Mouse (Mus musculus) T-helper 17 cell (primary cell): ENCODE results near the gene Sstr4.

ENCODE experiments used
- in situ Hi-C, 2 experiments: fragments of 300-600 bp; cut with MboI, MseI; formaldehyde crosslinking; loops; 1 replicate in 1 of 2; 2 replicates in 1 of 2; pipeline ENCODE4 v1.15.1; 2025; ENCODE audit warnings: high pct_unique_total_duplicates in 2 of 2

Sstr4 gene

DNA sequence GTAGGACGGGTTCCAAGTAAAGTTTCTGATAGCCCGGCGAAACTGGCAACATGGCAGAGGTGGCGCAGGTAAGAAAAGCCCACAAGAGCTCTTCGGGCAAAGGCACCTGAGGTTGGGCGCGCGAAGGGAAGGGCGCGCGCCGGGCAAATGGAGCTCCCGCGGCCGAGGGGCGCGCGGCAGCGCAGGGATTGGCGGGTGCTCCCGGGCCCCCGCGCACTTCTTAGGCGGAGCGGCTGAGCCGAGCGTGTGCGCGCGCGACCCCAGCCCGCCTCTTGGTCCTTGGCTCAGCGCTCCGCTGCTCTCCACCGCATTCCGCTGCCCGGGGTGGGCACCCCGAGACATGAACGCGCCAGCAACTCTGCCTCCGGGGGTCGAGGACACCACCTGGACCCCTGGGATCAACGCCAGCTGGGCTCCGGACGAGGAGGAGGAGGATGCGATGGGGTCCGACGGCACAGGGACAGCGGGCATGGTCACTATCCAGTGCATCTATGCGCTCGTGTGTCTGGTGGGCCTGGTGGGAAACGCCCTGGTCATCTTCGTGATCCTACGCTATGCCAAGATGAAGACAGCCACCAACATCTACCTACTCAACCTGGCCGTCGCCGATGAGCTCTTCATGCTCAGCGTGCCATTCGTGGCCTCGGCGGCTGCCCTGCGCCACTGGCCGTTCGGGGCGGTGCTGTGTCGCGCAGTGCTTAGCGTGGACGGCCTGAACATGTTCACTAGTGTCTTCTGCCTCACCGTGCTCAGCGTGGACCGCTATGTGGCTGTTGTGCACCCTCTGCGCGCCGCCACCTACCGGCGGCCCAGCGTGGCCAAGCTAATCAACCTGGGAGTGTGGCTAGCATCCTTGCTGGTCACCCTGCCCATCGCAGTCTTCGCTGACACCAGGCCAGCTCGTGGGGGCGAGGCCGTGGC lies at the start of gene Sstr4:
Sstr4 (plus strand) TSS at position 214 of the 921 bp plus-strand sequence.
- in situ Hi-C loops = no loop called here

DNA sequence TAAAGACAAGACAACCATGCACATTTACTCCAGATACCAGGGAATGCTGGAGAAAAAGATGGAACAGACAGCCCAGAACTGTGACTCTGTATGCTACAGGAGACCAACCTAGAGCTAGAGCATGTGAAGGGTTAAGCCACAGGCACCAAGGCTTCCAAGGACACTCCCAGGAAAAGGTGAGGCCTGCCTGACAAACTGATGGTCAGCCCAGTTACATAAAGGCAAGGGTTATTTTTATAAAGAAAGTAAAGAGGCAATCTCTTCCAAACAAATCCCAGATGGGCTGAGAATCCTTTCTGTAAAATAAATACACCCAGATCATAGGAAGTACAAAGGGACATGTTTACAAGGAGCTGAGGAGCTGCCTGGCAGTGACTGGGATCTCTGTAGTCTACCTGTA lies 49.8 kb upstream of the Sstr4 start:
- in situ Hi-C loops = no loop called here

DNA sequence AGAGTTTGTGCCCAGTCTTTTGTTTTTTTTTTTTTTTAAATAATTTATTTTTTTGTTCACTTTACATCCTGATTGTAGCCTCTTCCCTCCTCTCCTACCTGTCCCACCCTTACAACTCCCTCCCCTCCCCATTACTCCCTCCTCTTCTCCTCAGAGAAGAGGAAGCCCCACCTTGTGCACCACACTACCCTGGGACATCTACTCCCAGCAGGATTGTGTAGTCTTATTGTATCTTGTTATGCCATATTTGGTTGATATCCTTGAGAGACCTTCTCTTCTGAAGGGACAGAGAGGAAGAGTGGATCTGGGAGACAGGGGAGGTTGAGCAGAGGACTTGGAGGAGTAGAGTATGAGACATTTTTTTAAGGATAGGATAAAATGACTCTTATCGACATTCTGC lies 48.2 kb upstream of the Sstr4 start:
- in situ Hi-C loops = no loop called here

DNA sequence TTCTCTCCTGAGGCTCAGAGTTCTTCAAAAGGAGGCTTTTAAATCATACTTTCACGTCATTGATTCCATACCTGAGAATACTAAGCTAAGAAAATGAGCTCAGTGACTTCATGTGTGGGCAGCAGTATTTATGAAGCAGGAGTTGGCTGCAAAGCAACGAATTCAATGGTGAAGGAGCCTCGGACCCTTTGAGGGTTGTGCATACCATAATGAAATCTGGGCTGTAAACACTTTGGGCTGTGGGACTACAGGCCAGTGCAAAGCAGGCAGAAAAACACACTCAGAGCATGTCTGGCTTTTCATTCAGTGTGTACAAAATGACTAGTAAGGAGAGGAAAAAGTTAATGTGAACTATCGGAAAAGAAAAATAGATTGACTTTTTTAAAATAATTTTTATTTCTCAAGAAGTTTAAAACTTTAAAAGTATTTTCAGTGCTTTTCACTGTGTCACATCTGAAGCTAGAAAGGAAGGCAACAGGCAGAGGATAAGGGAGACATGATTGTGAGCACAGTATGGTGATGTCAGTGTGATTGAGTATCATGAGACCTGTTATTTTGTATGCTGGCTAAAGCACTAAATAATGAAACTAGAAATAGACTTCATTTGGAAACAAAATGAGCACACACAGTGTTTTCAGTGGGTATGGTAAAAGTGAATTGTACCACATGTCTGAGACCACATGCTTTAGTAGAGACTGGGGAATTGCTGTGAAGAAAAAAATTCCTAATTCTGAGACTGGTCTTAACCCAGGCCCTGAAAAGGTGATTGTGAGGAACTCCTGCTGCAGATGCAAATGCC lies 45.4 kb upstream of the Sstr4 start:
- in situ Hi-C loops = no loop called here

DNA sequence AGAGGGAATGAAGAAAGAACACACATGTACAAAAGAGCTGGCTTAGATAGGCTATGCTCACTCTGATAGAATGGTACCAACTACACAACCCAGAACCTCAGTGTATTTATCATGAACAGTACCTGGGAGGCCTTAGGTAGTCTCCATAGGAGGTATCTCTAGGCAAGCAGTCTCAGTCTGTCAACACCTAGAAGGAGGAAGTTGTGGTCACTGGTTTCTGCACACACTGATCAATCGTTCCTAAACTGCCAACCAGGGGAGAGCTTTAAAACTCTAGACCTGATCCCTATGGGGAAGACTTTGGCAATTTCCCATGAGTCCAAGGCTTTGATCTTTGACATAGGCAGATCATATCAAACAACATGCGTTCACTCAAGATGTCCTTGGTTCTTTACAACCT lies 44.7 kb upstream of the Sstr4 start:
- in situ Hi-C loops = no loop called here

DNA sequence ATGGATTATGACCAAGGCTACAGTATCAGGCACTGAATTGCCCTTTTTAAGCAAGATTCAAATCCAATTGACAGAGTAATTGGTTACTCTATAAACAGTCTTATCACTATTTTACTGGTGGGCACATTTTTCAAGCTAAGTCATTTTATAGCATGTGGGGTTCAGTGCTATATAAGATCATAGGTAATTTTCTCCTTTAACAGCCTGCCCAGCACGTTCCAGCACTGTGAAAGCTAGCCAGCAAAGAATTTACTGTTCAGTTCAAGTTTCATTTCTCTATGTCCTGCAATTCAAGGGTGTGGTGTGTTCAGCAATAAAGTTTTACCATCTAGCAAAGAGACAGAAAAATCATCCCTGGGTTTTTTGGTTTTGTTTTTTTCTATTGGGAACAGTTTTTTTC lies 42.5 kb upstream of the Sstr4 start:
- in situ Hi-C loops = no loop called here

DNA sequence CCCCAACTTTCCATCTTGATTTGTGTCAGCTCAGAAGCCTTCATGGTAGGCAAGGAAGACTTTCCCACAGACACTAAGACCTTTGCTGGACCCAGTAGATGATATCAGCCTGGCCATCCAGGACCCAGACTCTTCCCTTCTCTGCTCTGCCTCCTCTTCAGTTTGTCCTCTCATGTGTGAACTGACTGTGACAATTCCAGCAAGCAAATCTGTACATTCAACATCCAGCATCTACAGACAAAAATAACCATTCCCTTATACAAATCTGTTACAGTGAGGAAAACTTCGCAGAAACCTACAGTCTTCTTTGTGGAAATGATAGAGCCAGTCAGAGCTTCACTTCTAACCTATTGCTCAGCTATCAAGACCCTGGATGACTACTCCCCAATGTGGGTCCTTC lies 38.0 kb upstream of the Sstr4 start:
- in situ Hi-C loops = no loop called here

DNA sequence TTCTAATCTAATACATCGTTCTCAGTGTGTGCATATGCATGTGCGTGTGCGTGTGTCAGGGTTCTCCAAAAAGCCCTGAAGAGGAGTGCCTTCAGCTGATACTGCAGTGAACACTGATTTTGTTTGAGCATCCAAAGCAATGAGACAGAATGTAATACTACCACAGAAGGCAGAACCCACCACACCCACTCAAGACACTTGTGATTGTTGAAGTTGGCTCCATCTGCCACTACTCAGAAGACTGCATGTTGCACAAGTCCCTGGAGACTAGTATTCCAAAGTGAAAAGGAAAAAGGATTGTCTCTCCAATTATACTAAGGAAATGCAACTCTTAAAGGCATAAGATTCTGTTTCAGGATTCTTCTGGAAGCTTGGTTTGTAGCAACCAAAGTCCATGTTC lies 30.6 kb upstream of the Sstr4 start:
- in situ Hi-C loops = no loop called here

DNA sequence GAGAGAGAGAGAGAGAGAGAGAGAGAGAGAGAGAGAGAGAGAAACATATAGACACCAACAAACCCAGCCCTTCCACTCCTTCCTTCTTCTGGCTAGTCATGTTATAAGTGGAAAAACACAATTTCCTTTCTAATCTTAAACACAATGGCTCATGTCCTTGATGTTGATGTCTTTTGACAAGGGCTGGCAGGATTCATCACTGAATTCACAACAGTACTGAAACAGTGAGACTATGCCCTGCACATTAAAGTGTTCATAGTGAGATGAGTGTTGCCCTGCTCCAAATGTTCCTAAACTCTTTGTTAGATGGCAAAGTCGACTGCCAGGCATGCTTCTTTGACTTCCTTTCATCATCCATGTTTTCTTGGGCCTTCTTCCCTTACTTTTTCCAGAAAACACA lies 29.9 kb upstream of the Sstr4 start:
- in situ Hi-C loops = no loop called here

DNA sequence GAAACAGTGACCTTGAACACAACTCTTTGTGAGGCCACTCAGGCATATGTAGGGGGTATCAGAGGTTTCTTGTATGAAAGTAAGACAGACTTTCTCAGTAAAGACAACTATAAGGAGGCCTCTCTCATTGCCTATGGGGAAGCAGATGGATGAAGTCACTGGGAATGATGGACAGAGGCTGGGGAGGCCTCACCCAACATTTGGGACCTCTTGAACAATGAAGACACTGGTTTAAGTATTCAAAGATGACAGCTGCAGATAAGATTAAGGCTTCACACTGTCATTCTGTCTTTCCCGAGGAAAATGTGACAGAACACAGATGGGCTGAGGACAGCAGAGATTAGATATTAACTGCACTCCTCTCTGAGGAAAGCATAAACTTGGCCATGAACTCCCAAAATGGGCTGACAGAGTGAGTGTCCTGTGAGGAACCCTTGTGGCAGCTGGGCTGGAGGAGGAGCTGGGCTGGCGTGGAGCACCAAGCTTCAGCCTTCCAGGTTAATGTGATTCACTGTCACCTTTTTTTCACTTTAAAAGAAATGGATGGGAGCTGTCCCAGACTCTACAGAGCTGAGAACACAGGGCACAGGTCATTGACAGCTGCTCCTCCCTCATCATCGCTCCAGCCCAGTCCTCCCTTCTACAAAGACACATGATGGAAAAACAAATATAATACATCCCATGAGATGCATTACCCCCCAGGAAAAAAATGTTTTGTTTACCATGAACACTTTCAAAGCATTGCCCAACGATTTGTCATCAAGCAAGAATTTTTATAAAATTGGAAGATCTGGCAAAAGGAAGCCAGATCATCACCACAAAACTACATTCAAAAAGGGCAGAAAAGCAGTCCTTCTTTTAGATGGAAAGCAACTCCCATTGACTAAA lies 23.2 kb upstream of the Sstr4 start:
- in situ Hi-C loops = no loop called here

DNA sequence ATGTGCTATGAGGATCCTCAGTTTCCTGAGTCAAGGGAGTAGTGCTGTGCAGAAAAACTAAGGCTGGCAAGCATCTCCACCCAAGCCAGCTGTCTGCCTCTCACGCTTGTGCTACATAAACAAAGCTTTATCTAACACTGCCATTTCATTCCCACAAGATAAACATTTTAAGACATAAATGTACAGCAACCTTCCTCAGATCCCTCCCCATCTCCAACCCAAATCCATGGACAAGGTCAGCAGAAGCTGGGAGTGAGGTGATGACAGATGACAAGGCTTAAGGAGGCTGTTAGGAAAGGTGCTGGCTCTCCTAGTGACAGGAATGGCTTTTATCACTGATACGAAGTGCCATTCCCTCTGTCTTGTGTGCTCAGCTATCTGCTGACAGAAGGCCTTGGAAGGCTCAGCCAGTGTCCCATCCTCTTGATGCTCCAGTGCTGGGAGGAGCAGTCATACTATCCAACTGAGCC lies 21.5 kb upstream of the Sstr4 start:
- in situ Hi-C loops = no loop called here

DNA sequence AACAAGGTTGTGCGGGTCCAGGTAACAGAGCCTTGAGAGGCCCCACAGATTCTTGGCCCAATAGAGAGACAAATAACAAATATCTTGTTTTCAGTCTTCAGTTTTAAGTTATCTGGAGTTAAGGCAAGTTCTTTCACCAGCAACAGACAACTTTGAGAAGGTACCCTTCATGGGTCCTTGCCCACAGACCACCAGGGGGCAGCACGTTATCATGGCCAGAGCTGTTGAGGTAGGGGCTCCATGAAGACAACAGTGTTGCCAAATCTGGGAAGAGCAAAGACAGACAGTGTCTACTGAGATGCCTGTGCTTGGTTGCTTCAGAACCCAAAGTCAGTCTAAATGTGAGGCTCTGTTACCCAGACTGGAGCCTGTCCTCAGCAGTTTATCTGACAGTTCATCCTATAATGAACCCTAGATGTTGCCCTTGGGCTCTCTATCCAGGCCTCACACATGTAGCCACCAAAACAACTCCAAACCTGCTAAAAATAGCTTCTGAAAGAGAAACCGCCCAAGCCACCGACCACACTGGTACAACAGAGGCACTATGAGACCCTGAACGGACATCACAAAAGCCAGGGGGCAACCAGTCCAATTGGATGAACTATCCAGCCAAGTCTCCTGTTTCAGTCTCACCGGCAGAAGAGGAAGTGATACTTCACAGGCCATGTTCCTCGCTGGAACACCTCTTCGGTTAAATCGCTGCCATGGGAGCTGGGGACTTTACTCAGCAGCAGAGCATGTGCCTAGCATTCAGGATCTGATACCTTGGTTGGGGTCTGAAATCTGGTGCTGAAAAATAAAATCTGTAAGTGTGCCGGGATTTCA lies 19.6 kb upstream of the Sstr4 start:
- in situ Hi-C loops = no loop called here

DNA sequence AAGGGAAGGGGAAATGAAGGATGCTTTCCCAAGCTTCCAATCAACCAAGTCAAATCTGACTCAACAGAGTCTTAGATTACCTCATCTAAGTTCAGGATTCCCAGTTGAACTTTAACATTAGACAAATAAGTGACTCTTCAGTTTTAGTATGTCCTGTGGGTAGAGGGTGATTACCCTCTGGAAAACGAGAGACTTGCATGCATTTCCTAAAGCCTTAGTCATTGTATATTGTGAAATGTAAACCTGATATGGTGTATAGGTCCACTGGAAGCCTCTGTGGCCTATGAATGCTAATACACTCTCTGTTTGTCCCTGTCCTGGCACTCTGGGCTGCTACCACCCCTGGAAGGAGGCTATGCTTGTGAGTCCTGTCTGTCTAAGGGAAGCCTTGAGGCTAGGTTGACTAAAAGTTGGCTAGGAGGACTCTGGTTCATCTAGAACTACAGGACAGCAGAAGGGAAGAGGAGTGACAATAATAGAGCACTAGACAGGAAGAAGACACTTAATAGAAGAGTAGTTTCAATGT lies 16.3 kb upstream of the Sstr4 start:
- in situ Hi-C loops = no loop called here

DNA sequence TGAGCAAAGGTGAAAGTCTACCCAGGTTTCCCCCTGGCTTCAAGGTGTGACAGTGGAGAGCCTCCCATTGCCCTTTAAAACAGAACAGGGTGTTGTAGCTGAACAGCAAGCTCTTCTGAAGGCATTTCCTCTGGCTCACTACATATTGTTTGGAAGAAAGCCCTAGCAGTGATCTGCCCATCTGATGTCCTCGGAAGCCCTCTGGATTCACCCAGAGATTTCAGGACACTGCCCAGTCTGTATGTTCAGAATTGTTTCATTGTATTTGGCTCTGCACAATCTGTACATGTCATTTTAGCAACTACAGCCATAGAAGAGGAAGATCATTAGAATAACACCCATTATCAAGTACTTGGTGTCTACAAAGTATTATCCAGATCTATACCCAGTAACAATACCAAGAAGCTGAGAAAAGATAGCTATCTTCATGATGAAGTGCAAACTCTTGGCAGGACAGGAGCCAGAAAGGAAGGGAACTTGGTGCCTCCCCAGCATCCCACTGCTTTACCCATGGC lies 15.2 kb upstream of the Sstr4 start:
- in situ Hi-C loops = loop anchor here in 1 of 2 experiments (5.0 kb wide), 1 partner anchor 88 kb away; no protein-coding TSS in a partner anchor

DNA sequence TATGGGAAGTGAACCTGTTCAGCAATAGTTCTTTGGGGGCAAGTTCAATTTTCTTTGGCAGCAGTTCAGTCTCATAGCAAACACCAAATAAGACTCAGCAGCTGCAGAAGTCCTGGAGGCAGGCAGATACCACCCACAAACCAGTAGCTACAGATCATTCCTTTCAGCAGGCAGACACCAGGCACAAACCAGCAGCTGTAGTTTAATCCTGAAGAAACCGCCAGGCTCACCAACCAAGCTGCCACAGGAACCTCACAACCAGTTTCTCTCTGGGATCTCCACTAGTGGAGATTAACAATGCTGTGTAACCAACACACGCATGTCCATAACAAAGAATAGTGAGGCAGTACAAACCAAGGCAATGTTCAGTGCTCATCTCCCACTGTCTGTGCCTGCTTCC lies 14.1 kb upstream of the Sstr4 start:
- in situ Hi-C loops = loop anchor here in 1 of 2 experiments (5.0 kb wide), 1 partner anchor 89 kb away; no protein-coding TSS in a partner anchor

DNA sequence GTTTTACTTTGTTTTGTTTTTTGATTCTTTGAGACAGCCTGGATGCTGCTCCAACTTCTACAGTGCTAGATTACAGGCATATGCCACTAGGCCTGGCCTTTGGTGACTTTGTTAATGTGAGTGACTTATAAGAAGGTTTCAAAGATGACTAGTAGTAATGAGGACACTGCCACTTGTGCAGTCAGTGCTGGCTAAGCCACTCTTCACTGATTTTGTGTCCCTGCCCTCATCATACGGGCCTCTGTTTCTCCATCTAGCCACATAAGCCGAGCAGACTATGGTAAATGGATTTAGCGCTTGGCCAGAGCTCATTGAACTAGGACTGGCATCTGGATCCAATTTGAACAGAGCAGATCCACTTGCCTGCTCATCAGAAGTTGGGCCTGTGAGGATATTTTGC lies 8.7 kb upstream of the Sstr4 start:
- in situ Hi-C loops = no loop called here

DNA sequence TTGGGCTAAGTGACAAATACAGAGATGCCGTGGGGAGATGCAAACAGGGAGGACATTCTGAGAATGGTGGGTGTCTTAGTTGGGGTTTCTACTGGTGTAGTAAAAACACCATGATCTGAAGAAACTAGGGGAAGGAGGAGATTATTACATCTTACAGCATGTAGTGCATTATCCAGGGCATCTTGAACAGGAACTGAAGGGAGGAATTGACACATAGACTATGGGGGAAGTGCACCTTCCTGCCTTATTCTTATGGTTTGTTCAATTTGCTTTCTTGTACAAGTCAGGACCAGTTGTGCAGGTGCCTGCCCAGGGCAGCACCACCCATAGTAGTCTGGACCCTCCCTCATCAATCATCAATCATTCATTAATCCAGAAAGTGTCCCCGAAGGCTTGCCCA lies 8.2 kb upstream of the Sstr4 start:
- in situ Hi-C loops = no loop called here

DNA sequence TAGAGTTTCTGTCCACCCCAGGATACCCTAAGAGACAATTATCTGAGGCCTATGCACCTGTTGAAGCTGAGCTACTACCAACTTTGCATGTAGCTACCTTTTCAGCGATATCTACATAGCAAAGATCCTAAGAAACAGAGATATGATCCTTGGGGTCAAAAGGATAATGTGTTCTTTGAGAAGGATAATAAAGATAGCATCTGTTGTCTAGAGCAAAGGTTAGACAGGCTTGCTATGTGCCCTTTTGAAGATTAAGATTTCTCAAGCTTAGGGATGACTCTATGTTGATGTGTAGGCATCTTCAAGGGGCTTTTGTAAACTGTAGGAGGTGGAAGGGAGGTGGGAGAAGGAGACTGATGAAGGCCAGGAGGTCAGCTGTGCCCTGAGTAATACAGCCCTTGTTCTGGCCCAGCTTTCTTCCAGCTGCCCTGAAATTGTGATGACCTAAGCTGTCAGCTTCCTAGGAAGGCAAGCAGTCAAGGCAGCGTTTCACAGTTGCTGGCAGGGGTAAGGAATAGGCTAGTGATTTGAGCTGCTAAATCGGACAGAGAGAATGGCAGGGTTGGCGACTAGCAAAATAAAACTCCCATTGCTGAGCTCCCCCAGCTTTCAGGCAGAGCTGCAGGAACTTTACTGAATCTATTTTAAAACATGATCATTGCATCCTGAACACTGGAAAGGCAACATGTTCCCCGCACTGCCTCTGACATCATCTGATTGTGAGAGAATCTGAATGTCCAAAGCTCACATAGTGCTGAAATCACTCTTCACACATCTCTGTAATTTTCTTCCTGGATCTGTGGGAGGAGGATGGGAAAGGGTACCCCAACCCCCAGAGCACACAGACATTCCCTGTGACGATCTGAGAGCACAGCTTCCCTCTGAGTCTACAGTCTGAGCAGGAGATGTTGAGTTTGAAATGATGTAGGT lies 7.2 kb upstream of the Sstr4 start:
- in situ Hi-C loops = no loop called here

DNA sequence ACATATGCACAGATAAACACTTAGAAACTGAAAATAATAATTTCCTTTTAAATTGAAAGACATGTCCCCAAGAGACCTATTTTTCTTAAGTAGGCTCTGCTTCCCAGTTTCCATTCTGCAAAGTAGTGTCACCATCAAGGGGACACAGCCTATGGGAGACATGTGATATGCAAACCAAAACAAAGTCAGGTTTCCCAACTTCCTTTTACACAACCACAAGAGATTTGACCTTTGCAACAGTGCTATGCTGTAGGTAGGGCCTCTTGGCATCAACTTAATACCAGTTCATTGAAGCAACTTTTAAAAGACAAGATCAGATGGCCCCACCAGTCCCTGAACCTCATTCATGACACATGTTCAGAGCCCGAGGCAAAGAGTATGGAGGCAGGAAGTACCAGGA lies 2.0 kb upstream of the Sstr4 start:
- in situ Hi-C loops = no loop called here
